Mouse (Mus musculus) liver, adult (tissue): ENCODE measurements at regions not wholly inside any gene's neighbourhood (a gene's known extent, or its start where the extent isn't known, plus 50 kb on each side); places are given as distances from the start of the nearest gene placed in this dataset.

Experiments
- GATA4 ChIP-seq: IDR thresholded peaks from 2 replicates; pipeline ENCODE4 v1.6.1; 2014; ENCODE audit warnings: mild to moderate bottlenecking, low read length; ENCODE audit not compliant: insufficient replicate concordance

GRCm38 (mm10) chr17:15214157-15214685, 162.5 kb downstream of the Dll1 start:
- TF ChIP-seq GATA4 = no peak

- TF ChIP-seq GATA4 = no peak
Observed at GRCm38 (mm10) chr17:15208808-15209173, 167.5 kb upstream of the Gm3448 start.

GRCm38 (mm10) chr17:15208030-15208807, 166.9 kb upstream of the Gm3448 start:
- TF ChIP-seq GATA4 = no peak

- no peak for TF ChIP-seq GATA4
Observed at GRCm38 (mm10) chr17:15207182-15208029, 166.1 kb upstream of the Gm3448 start.

GRCm38 (mm10) chr17:15205799-15206198, 164.5 kb upstream of the Gm3448 start:
- no peak for TF ChIP-seq GATA4

- TF ChIP-seq GATA4 = no peak
Observed at GRCm38 (mm10) chr17:15204524-15204923, 163.2 kb upstream of the Gm3448 start.

- no peak for TF ChIP-seq GATA4
Observed at GRCm38 (mm10) chr17:15199235-15199634, 157.9 kb upstream of the Gm3448 start.

GRCm38 (mm10) chr17:15197361-15197760, 156.0 kb upstream of the Gm3448 start:
- TF ChIP-seq GATA4 = no peak

GRCm38 (mm10) chr17:15195819-15196218, 154.5 kb upstream of the Gm3448 start:
- TF ChIP-seq GATA4 = no peak

- no peak for TF ChIP-seq GATA4
Observed at GRCm38 (mm10) chr17:15194894-15195461, 153.6 kb upstream of the Gm3448 start.

- no peak for TF ChIP-seq GATA4
Observed at GRCm38 (mm10) chr17:15193831-15194230, 152.5 kb upstream of the Gm3448 start.

- peak; percentile 40; the same call in 1 of the 2 replicates for TF ChIP-seq GATA4
Observed at GRCm38 (mm10) chr17:15192840-15193239, 151.5 kb upstream of the Gm3448 start.

- no peak for TF ChIP-seq GATA4
Observed at GRCm38 (mm10) chr17:15185217-15185616, 143.9 kb upstream of the Gm3448 start.

GRCm38 (mm10) chr17:15183800-15184199, 142.5 kb upstream of the Gm3448 start:
- TF ChIP-seq GATA4 = no peak

- no peak for TF ChIP-seq GATA4
Observed at GRCm38 (mm10) chr17:15182105-15182504, 140.8 kb upstream of the Gm3448 start.
